Mouse (Mus musculus): ENCODE results near the gene Prr29.
"Not testable (repeated sequence)": the region's sequence is repeated elsewhere in the genome, so short reads cannot be mapped to it uniquely, and the experiment has no call there.

Prr29 gene

DNA sequence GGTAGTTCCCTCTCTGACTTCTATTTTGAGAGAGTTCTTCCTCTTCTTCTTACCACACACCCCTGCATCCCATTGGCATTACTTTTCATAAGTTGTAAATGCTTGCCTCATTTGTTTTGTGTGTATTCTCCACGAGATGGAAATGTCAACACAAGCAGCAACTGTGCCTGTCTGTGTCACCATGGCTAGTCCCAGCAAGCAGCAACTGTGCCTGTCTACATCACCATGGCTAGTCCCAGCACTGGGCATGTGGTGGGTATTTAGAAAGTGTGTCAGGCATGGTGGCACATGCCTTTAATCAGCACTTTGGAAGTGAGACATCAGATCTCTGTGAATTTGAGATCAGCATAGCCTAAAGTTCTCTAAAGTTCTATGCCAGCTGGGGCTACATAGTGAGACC, 11.1 kb upstream of the Prr29 start:
- DNase-seq (ENCODE audit: low read depth in 1 of 2, low spot score in 2 of 2) = no peak

DNA sequence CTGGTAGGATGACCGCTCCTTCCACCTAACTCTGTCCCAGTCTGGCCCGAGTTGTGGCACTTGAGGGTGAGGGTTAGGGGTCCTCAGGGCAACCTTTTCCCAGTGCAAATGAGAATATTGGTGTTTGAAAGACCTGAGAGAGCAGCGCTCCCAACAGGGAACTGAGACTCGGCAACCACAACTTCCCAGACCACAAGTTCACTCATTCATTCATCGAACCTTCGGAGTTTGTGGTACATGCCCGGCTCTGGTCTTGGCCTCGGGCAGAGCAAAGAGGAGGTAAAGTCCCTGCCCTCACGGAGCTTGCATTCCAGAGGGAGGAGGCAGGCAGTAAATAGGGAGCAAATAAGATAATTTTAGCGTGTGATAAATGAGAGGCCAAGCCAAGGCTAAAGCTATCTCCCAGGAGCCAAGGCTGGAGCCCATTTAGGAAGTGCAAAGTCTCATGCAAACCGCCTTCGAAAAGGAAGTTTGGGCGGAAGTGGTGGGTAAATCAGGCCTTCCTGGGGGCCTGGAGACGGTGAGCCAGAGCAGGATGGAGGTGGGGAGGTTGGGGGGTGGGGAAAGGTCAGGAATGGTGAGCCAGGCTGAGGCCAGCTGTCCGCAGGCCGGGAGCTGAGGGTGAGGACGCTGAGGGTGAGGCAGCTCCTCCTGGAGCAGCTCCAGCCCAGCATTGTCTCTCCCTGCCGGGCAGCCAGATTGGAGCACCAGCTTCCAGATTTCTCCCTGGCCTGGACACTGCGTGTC, 9.7 kb upstream of the Prr29 start:
- no peak for DNase-seq (ENCODE audit: low read depth in 1 of 2, low spot score in 2 of 2)

DNA sequence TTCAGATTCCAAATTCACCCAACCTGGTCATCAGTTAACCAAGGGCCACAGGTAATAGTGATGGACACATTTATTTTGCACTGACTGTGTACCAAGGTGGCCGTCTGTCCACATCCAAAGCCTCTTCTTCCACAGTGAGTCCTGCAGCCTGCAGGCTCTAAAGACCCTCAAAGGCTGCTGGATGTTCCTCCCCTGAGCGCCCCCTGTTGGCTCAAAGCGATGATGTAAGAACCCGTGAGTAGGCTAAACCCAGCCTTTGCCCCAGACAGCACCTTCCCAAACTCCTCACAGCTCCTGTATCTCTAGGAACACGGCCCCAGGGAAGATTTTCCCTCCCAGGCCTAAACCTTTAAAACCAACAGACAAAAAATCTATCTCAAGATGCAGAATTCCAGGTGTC, 5.9 kb upstream of the Prr29 start:
- no peak for DNase-seq (ENCODE audit: low read depth in 1 of 2, low spot score in 2 of 2)

DNA sequence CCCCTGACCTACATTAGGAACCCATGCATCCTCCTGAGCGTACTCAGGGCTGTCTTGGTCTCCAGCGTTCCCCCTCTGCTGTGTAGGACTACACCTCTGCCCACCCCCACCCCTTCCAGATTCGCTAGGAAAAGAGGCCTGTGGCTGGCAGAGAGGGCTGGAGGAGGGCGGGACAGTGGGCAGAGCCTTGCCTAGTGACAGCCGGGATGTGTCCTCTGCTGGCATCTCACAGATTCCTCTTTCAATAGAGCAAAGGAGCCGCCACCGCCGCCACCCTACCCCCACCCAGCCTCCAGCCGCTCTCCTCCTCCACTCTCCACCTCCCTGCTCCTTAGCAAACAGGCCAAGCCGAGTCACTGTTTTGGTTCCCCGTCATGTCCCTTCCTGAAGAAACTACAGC, 560 bp upstream of the Prr29 start:
- no peak for DNase-seq (ENCODE audit: low read depth in 1 of 2, low spot score in 2 of 2)

DNA sequence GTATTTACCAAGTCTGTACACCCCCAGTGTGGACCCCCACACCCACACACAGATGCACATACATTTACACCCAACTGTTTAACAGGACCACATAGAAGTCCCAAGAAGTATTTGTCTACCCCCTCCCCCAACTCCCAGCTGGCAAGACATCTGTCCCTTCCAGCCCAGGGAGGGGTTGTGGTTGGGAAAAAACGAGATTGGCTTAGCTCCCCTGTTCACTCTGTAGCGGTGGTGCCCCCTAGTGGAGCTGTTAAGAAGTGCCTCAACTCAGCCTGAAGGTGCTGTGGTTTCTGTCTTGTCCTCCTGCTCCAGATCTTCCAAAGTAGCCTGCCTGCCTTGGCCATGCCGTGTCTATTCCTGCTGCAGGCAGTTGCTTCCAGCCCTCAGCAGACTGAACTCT, 1.0 kb downstream of the Prr29 start:
- DNase-seq (ENCODE audit: low read depth in 1 of 2, low spot score in 2 of 2) = peak; percentile 27 to 59

DNA sequence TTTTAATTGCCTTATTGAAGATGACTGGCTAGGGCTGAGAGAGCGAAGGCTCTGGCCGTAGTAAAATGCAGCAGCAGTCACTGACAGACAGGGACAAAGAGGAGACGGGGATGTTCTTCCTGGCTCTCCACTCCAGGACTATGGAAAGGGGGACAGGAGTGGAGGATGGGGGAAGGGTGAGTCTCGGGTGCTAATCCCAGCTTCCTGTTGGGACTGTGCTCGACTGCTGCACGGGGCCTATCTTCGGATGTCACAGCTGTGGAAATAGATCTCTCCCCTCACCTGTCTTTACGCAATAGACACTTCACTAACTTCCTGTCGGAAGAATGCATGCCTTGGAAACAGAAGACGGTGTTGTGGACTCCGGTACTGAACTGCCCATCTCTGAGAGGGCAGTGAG, 8.7 kb downstream of the Prr29 start:
- DNase-seq (ENCODE audit: low read depth in 1 of 2, low spot score in 2 of 2) = no peak

DNA sequence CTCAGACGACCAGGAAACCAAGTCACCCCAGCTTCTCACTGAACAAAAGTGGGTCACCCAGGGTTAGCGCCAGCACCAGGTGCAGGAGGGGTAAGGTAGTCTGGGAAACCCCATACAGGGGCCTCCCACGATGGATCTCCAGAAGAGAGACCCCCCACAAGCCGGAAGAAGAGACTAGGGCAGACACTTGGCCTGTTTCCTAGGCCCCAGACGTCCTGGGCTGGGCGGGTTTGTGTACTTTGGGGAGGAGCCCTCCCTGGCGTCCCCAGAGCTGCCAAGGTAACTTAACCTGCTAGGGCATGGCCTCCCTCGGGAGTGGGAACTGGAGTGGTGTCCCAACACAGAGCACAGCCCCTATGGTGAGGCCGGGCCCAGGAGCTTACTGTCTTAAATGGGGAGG, 9.3 kb downstream of the Prr29 start:
- no peak for DNase-seq (ENCODE audit: low read depth in 1 of 2, low spot score in 2 of 2)

DNA sequence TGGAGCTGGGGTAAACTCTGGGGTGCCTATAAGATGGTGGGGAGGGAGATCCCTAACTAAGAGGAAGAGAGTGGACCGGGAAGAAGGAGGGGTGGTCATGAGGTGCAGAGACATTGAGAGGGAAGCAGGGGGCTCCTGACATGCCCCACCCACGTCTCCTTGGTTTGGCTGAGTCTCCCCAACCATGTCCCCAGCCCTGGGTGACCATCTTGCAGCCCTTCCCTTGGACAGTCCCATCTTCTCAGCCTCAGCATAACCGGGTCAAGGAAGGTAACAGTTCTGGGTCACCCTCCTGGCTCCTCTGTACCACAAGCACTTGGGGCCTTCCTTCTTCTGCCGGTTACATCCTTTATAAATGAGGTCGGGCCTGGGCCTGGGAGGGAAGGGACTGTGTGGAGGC, 9.7 kb downstream of the Prr29 start:
- no peak for DNase-seq (ENCODE audit: low read depth in 1 of 2, low spot score in 2 of 2)

DNA sequence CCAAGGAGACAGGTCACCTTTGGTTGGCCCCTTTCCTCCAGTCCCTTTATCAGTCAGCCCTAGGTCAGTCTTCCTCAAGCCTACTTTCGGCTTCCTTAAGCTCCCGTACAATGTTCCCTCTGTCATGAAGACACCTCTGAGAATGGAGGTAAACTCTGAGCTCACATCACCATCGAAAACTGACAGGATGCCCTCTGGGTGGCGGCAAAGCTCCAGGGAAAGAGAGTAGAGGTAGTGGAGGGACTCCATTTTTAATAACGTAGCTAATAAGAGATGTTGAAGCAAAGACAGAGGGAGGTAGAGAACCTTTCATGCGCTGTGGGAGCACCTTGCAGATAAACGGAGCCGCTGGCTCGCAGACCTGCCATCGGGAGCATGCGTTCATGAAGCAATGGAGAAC, 15.7 kb downstream of the Prr29 start:
- DNase-seq (ENCODE audit: low read depth in 1 of 2, low spot score in 2 of 2) = no peak

DNA sequence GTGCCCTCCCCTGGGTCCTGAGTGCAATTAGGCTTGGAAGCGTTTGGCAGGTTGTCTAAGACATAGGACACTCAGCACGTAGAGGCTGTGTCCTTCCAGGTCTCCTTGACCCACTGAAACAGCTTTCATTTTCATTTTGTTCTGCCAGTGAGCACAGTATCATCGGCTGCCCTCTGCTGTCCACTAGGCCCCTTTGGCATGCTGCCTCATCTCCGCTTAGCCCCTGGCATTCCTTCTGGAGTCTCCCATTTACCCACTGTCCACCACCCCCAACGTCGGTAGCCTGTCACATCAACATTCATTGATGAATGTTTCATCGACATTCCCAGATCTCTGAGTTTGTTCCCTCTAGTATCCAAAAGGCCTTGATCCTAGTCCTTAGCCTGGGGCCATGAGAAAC, 16.6 kb downstream of the Prr29 start:
- DNase-seq (ENCODE audit: low read depth in 1 of 2, low spot score in 2 of 2) = no peak

DNA sequence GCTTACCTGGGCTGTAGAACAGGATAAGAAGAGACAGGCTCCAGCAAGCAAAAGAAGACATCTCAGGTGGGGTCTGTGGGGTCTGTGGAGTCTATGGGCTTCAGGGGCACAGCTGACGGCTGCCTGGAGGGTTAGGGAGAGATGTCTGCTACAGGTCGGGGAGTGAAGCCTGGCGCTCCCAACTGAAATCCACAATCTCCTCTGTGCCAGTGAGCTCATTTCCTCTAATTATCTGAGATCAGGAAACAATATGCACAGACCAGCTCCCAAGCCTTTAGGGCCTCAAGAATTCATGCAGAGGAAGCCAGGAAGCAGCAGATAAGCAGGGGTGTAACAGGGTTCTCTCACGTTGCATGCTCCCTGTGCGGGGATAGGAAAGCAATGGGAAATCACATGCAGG, 17.2 kb downstream of the Prr29 start:
- DNase-seq (ENCODE audit: low read depth in 1 of 2, low spot score in 2 of 2) = no peak

DNA sequence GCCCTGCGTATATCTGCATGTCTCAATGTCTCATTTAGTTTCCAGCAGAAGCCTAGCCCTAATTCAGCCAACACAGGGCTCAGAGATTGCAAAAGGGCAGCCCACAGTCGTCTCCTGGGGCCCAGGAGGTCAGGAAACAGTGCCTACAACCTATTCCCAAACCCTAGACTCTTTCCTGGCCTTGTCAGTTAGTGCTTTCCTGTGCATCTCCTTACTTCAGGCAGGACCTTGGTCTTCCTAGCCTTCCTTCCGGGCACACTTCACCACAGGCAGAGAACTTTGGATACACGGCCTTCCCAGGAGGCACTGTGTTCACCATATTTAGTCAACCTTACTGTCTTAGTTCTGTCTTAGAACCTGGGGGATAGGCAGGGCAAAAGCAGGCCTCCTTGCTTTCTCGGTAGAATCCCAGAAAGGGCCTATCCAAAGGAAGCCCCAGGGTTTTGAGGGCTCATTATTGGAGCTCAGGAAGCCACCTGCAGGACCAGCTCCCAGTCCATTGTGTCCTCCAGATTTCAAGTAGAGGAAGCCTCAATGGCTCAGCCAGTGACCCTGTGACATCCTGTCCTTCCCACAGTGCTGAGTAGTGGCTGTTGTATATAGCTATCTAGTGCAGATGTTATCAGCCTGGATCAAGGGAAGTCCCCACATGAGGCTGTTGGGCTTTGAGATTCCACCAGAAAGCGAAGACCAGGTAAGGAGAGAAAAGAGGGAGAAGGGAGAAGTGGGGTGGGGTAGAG, 17.9 kb downstream of the Prr29 start:
- no peak for DNase-seq (ENCODE audit: low read depth in 1 of 2, low spot score in 2 of 2)

DNA sequence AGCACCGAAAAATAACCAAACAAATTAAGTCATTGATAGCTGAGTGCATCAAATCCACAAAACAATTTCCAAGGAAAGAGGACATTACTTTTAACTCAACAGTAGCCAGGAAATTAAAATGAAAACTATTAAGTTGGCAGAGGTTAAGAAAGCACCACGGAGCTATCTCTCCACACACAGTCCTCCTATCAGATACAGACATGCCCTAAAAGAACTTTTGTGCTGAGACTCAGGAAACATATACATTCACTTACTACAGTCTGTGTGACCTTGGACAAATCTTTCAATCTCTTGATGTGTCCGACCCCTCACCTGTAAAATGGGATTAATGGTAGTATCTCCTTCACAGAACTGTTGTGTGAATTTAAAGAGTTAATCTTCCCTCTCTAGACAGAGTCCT, 21.1 kb downstream of the Prr29 start:
- no peak for DNase-seq (ENCODE audit: low read depth in 1 of 2, low spot score in 2 of 2)

DNA sequence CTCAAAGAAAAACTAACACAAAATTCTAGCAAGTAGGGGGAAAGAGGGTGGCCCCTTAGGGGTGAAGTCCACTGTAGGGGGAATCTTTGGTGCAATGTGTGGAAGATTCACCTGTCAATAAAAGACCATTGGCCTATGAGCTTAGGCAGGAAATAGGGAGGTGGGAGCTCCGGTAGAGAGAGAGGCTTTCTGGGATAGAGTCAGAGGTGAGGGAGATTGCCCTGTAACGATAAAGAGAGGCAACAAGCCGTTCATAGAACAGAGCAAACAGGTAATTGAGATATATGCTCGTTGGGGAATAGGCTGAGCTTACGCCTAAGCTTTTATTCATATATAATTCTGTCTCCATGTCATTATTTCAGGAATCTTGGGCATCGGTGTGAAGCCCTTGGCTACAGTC, 21.7 kb downstream of the Prr29 start:
- DNase-seq (ENCODE audit: low read depth in 1 of 2, low spot score in 2 of 2) = no peak

DNA sequence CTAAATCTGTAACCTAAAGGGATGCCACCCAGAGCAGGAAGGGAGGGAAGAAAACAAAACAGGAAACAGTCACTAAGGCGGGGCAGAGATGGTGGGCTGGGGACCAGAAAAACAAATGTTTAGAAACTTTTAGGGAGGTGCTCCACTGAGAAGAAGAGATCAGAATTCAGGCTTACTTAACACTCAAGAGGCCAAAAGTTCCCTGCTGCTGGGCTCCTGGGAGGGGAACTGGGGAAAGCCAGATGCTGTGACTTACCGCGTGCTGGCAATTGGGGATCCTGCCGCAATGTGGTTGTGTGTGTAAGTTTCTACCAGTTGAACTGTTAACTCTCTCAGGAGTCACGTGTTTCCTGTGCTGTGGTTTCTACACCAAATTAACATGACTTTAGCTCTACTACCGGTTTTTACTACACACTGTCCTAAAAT, 22.5 kb downstream of the Prr29 start, which contains the start of gene Icam2:
Gene Icam2 (minus strand): TSS at position 285 of the 426 bp plus-strand sequence.
- peak; percentile 73 to 78 for DNase-seq (ENCODE audit: low read depth in 1 of 2, low spot score in 2 of 2)

DNA sequence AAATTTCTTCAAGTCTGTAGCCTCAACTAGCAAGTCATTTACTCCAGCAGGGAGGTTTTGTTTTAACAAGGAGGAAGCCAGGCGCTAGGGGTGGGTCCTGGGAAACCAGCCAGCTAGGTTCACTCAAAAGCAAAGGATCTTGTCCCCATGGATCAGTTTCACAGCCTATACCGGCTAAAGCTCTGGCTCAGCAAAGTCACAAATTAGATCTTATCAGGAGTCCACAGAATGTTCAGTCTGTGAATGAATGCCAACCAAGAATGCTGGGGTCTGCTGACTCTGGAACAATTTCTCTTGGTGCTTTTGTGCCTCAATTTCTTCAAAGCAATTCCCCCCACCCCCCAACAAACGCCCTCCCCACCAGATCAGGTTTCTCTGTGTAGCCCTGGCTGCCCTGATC, 24.3 kb downstream of the Prr29 start:
- no peak for DNase-seq (ENCODE audit: low read depth in 1 of 2, low spot score in 2 of 2)

DNA sequence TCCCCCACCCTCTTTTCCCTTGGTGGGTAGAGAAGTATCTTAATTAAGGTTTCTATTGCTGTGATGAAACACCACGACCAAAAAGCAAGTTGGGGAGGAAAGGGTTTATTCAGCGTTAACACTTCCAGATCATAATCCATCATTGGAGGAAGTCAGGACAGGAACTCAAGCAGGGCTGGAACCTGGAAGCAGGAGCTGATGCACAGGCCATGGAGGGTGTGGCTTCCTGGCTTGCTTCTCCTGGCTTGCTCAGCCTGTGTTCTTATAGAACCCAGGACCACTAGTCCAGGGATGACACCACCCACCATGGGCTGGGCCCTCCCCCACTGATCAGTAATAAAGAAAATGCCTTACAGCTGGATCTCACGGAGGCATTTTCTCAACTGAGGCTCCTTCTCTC, 25.5 kb downstream of the Prr29 start:
- DNase-seq (ENCODE audit: low read depth in 1 of 2, low spot score in 2 of 2) = no peak

DNA sequence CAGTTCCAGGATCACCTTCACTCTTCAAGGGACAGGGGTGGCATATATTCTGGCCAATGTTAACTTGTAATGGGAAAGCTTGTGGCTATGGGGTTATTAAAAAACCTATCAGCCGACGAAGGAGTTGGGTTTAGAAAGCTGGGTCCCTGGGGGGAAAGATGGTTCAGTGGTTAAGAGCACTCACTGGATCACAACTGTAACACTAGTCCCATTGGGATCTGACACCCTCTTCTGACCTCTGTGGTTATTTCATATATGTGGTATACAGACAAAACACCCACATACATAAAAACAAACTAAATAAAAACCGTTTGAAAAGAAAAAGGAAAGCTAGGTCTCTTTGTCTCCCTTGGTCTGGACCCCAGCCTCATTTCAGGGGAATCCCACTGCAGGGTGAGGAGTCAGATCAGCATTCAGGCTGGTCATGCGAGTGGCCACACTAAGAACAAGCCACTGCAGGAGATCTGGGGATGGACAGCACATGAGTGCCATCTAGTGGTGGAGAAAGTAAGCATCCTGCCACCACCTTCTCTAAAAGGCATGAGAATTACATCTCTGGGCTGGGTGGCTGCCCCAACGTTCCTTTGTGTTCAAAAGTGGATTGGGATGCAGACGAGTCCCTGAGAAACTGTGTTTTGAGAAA, 26.4 kb downstream of the Prr29 start:
- DNase-seq (ENCODE audit: low read depth in 1 of 2, low spot score in 2 of 2) = peak; percentile 29 to 53

DNA sequence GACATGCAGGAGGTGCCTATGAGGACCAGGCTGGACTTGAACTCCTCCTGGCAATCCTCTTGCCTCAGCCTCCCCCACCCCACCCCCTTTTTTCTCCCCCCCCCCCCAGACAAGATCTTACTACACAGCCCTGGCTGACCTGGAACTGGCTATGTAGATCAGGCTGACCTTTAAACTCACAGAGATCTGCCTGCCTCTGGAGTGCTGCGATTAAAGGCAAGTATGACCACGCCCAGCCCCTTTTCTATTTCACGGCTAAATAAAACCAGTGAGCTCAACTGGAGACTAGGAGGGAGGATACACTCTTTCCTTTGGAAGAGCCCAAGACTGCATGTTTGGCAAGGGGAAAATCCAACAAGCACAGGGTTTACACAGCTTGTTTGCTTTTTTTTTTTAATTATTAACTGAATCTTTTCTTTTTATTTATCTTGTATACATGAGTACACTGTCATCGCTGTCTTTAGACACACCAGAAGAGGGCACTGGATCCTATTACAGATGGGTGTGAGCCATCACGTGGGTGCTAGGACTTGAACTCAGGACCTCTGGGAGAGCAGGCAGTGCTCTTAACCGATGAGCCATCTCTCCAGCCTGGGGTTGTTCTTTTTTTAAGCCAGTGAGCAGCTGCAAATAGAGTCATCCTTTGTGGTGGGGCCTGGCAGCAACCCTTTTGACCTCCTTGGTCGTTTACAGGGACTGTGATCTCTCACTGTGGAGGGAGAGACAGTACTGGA, 27.5 kb downstream of the Prr29 start:
- DNase-seq (ENCODE audit: low read depth in 1 of 2, low spot score in 2 of 2) = no peak

DNA sequence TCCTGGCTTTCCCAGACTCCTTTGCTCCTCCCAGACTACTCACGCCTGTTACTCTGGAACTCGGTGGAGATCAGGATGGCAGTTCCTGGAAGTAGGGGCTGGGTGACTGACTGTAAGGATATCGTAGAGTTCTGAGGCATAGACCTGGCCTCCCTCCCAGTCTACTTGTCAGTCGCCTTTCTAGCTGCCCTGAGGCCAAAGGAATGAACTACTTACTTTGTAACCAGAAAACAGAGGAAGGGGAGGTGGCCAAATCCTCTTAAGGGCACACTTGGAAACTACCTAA, 28.0 kb downstream of the Prr29 start:
- DNase-seq (ENCODE audit: low read depth in 1 of 2, low spot score in 2 of 2) = no peak

DNA sequence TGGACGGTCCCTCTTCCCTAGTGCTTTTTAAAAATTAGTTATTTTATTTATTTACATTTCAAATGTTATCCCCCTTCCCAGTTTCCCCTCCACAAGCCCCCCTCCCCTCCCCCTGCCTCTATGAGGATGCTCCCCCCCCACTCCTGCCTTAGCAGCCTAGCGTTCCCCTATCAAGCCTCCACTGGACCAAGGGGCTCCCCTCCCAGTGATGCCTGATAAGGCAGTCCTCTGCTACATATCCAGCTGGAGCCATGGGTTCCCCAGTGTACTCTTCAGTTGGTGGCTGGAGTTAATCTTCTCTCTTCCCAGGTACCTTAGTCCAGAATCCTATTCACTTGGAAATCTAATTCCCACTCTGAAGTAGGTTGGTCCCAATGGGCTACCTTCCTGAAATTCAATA, 28.8 kb downstream of the Prr29 start:
- DNase-seq (ENCODE audit: low read depth in 1 of 2, low spot score in 2 of 2) = not testable (repeated sequence)

DNA sequence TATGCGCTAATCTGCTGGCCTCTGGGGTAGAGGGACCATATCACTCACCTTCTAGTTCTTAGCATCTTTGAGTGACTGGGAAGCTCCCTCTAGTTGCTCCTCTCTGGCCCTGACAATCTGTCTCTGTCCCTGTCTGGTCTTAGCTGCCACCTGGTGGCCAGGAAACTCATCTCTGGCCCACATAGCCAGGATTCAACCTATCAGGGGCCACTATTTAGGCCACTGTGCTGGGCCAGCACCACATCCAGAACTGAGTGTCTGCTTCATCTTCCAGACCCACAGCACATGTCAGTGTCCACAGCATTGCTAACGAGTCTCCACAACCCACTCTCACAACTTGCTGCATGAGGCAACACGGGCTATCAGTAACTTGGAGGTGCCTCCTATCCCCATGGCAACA, 32.4 kb downstream of the Prr29 start:
- no peak for DNase-seq (ENCODE audit: low read depth in 1 of 2, low spot score in 2 of 2)
